Mouse (Mus musculus): Measurements from ENCODE around the gene Anks1.

GRCm38 (mm10) chr17:27969365-27969764 lies 60.3 kb downstream of the Anks1 start:
- no peak for TF ChIP-seq CHD2 (IDR thresholded peaks at IDR 0.05; ENCODE audit: low read depth, low read length)
- TF ChIP-seq MAFK (IDR thresholded peaks at IDR 0.05; ENCODE audit: insufficient read depth, low read depth, low read length): no peak
- no peak for TF ChIP-seq ZNF384 (IDR thresholded peaks at IDR 0.05; ENCODE audit: low read depth, low read length)
